Mouse (Mus musculus): ENCODE data around the gene Cacna1s. TPM values are rescaled to one million over a fixed set of nuclear protein-coding genes. Genes with fewer than 3 reads are reported as not detected.

Cacna1s gene
- polyA plus RNA-seq, 1 experiment from 2014 or later, result 0.39 TPM

DNA sequence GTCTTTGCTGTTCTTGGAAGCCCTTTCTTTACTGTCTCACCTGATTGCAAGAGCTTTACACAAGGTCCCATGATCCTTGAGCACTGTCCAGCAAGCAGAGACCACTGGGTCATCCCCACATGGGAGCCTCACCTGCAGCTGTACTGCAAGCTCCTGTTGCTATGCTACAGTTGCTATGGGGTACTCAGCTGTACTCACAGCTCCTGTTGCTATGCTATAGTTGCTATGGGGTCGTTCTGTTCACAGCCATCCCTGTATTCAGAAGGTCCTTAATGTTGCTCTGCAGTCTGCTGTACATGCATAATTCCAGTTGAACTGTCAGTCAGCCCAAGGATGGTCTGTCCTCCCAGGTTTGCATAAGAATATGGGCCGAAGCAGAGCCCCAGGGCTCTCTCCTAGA, 112.9 kb downstream of the Cacna1s start:
- H3K9ac ChIP-seq (ENCODE audit: low read depth, low read length), result no peak overlapping the region
- H3K27me3 ChIP-seq (ENCODE audit: control insufficient read depth, insufficient read depth, low read depth, low read length), result no peaks in the 10 kb centered on the region
- no peak overlapping the region for H3K4me2 ChIP-seq (ENCODE audit: low read length)
- H3K36me3 ChIP-seq (ENCODE audit: control insufficient read depth, insufficient read depth, low read length), result peaks cover 45% of the 10 kb centered on the region
- H3K27ac ChIP-seq (ENCODE audit: low read length), result no peak overlapping the region
- peak; percentile 41 for ATAC-seq
- H3K4me1 ChIP-seq (ENCODE audit: control insufficient read depth, insufficient read depth, low read length), result no peaks in the 10 kb centered on the region
- no peak overlapping the region for H3K4me3 ChIP-seq (ENCODE audit: low read depth, low read length)
- H3K9me3 ChIP-seq (replicated peaks; ENCODE audit: control insufficient read depth, low read length, poor library complexity, severe bottlenecking), result no peaks in the 10 kb centered on the region
- 35% methylated on average over 2 of the region's 2 CpGs for WGBS

DNA sequence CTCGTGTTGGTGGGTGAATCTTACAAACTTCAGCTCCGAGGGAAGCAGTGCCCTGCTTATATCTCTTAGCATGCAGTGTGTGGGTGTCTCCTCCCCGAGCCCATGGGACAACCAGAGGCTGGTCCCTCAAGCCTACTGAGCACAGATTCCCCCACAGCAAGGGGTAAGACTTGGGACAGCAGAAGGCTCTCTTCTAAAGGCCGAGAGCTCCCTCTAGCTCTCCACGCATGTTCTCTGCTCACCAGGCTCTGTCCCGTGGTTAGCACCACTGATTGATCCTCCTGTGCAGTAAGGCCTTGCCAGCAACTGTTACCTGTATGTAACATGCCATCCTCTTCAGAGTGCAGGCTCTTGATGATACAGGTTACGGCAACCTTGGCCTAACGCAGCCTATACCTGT, 115.1 kb downstream of the Cacna1s start:
- H3K4me1 ChIP-seq (ENCODE audit: control insufficient read depth, insufficient read depth, low read length), result no peaks in the 10 kb centered on the region
- H3K9ac ChIP-seq (ENCODE audit: low read depth, low read length), result no peak overlapping the region
- ATAC-seq, result no peak
- H3K4me2 ChIP-seq (ENCODE audit: low read length), result no peak overlapping the region
- no peaks in the 10 kb centered on the region for H3K9me3 ChIP-seq (replicated peaks; ENCODE audit: control insufficient read depth, low read length, poor library complexity, severe bottlenecking)
- no peaks in the 10 kb centered on the region for H3K27me3 ChIP-seq (ENCODE audit: control insufficient read depth, insufficient read depth, low read depth, low read length)
- H3K27ac ChIP-seq (ENCODE audit: low read length), result no peak overlapping the region
- H3K36me3 ChIP-seq (ENCODE audit: control insufficient read depth, insufficient read depth, low read length), result peaks cover 44% of the 10 kb centered on the region
- H3K4me3 ChIP-seq (ENCODE audit: low read depth, low read length), result no peak overlapping the region
- WGBS, result 72% methylated on average over 8 of the region's 8 CpGs

Other genes starting within 250 kb of the Cacna1s start
- 0.95 and 1.3 TPM in 2 replicates for gene Lad1, start 234.2 kb upstream of the Cacna1s start, polyA plus RNA-seq (2015; fragmentation: Nextera tagmentation; extraction: Ambion mirVana)
- 0.46 and 0.53 TPM in 2 replicates for gene Tnnt2, start 216.4 kb upstream of the Cacna1s start, polyA plus RNA-seq (2015; fragmentation: Nextera tagmentation; extraction: Ambion mirVana)
- gene Pkp1, start 133.5 kb upstream of the Cacna1s start, polyA plus RNA-seq (2015; fragmentation: Nextera tagmentation; extraction: Ambion mirVana), result 0.06 TPM in 1 of 2 replicates, not detected in the other
- 0.11 TPM in 1 of 2 replicates, not detected in the other for gene Igfn1, start 46.4 kb upstream of the Cacna1s start, polyA plus RNA-seq (2015; fragmentation: Nextera tagmentation; extraction: Ambion mirVana)
- gene Tmem9, start 44.6 kb upstream of the Cacna1s start, polyA plus RNA-seq (2015; fragmentation: Nextera tagmentation; extraction: Ambion mirVana), result 147 and 169 TPM in 2 replicates
- gene Ascl5, start 1.9 kb upstream of the Cacna1s start, polyA plus RNA-seq (2015; fragmentation: Nextera tagmentation; extraction: Ambion mirVana), result not detected in 2 replicates
- 47.9 and 55.7 TPM in 2 replicates for gene Kif21b, start 78.6 kb downstream of the Cacna1s start, polyA plus RNA-seq (2015; fragmentation: Nextera tagmentation; extraction: Ambion mirVana)
- not detected in 2 replicates for gene Mroh3, start 160.1 kb downstream of the Cacna1s start, polyA plus RNA-seq (2015; fragmentation: Nextera tagmentation; extraction: Ambion mirVana)
- gene Inava, start 181.5 kb downstream of the Cacna1s start, polyA plus RNA-seq (2015; fragmentation: Nextera tagmentation; extraction: Ambion mirVana), result 1.5 and 3.0 TPM in 2 replicates
- gene Gpr25, start 208.1 kb downstream of the Cacna1s start, polyA plus RNA-seq (2015; fragmentation: Nextera tagmentation; extraction: Ambion mirVana), result 0.72 and 0.77 TPM in 2 replicates

Measured in midbrain, embryonic 16.5 days (tissue).